Mouse (Mus musculus) ovary, postnatal 10 days (tissue): ENCODE data around the gene Ptgir.

Experiments used
- DNase-seq: peaks from one replicate; pipeline ENCODE4 v3.0.0; 2022; ENCODE audit warnings: low spot score

Ptgir gene

GRCm38 (mm10) chr7:16891641-16892351 lies 14.5 kb upstream of the Ptgir start, which contains the start of gene Gng8:
Gene Gng8 (plus strand): TSS chr7:16891786.
- peak; percentile 70 for DNase-seq

GRCm38 (mm10) chr7:16892352-16892730 lies 13.9 kb upstream of the Ptgir start:
- DNase-seq = no peak

- no peak for DNase-seq
These were observed 12.7 kb upstream of the Ptgir start for GRCm38 (mm10) chr7:16893612-16894011.

- DNase-seq = no peak
These were observed 12.0 kb upstream of the Ptgir start for GRCm38 (mm10) chr7:16894279-16894678.

- no peak for DNase-seq
These were observed 11.3 kb upstream of the Ptgir start for GRCm38 (mm10) chr7:16895000-16895399.

GRCm38 (mm10) chr7:16895511-16895910 lies 10.8 kb upstream of the Ptgir start:
- DNase-seq = no peak

GRCm38 (mm10) chr7:16900526-16900925 lies 5.8 kb upstream of the Ptgir start:
- DNase-seq = no peak

GRCm38 (mm10) chr7:16903439-16903955 lies 2.8 kb upstream of the Ptgir start:
- DNase-seq = no peak

- no peak for DNase-seq
These were observed 2.1 kb upstream of the Ptgir start for GRCm38 (mm10) chr7:16904120-16904675.

GRCm38 (mm10) chr7:16905491-16906021 lies 734 bp upstream of the Ptgir start:
- no peak for DNase-seq

GRCm38 (mm10) chr7:16906889-16907559 lies 734 bp downstream of the Ptgir start:
- no peak for DNase-seq

- DNase-seq = no peak
These were observed 1.6 kb downstream of the Ptgir start for GRCm38 (mm10) chr7:16907842-16908241.

- DNase-seq = no peak
These were observed 2.1 kb downstream of the Ptgir start for GRCm38 (mm10) chr7:16908367-16908766.

- no peak for DNase-seq
These were observed 2.6 kb downstream of the Ptgir start for GRCm38 (mm10) chr7:16908859-16909258.

GRCm38 (mm10) chr7:16909909-16910308 lies 3.6 kb downstream of the Ptgir start:
- DNase-seq = no peak

GRCm38 (mm10) chr7:16911904-16912303 lies 5.6 kb downstream of the Ptgir start:
- no peak for DNase-seq

GRCm38 (mm10) chr7:16912360-16912759 lies 6.1 kb downstream of the Ptgir start:
- no peak for DNase-seq

GRCm38 (mm10) chr7:16913806-16914452 lies 7.6 kb downstream of the Ptgir start:
- DNase-seq = no peak

GRCm38 (mm10) chr7:16914453-16915343 lies 8.4 kb downstream of the Ptgir start:
- no peak for DNase-seq

GRCm38 (mm10) chr7:16915461-16916340 lies 9.4 kb downstream of the Ptgir start:
- no peak for DNase-seq
